Mouse (Mus musculus) G1E (cell line): ENCODE results near the gene Dab1.

Source experiments
- CTCF ChIP-seq: IDR thresholded peaks from 2 replicates; pipeline ENCODE4 v1.5.1; 2012; ENCODE audit warnings: low read depth, low read length, inconsistent platforms, mixed read lengths
- GATA1 ChIP-seq: IDR thresholded peaks from 2 replicates; pipeline ENCODE4 v1.6.1; 2012; ENCODE audit warnings: borderline replicate concordance, low read length, inconsistent platforms, mixed read lengths
- GATA2 ChIP-seq: IDR thresholded peaks from 2 replicates; pipeline ENCODE4 v1.6.1; 2012; ENCODE audit warnings: low read depth, low read length, inconsistent platforms, borderline replicate concordance
- POLR2AphosphoS5 ChIP-seq: IDR thresholded peaks from 2 replicates; pipeline ENCODE4 v1.6.1; 2012; ENCODE audit warnings: low read depth, low read length, inconsistent platforms; ENCODE audit not compliant: insufficient replicate concordance
- TAL1 ChIP-seq: conservative IDR thresholded peaks from 2 replicates; pipeline ENCODE4 v1.6.1; 2012; ENCODE audit warnings: low read depth, low read length, inconsistent platforms, mixed read lengths

DNA sequence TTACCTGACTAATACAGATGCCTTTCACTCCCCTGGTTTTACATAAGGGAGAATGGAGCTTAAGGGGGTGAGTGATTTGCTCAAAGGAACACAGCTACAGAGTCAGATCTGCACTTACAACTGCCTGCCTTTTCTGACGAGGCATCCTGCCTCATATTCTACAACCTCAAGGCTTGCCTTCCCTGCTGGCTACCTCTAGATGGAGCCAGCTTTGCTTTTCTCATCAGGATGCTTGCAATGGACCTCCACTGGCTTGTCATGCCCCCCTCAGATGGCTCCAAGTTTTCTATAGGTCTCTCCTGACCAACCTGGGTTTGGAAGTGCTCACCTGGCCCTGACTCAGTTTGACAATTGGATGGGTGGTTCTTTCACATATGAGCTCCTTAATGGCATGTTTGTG is 238.0 kb downstream of the Dab1 start:
- TF ChIP-seq TAL1 = no peak
- no peak for TF ChIP-seq CTCF
- TF ChIP-seq GATA1 = no peak
- TF ChIP-seq POLR2AphosphoS5 = no peak
- TF ChIP-seq GATA2 = no peak
